Mouse (Mus musculus) limb, embryonic 14.5 days (tissue): ENCODE results near the gene Helz2. TPM values are rescaled to one million over a fixed set of nuclear protein-coding genes. Genes with fewer than 3 reads are reported as not detected.

Experiments used
- ATAC-seq: fragments of 200-750 bp; cut with Nextera tagmentation; 2 replicates; pipeline ENCODE4 v1.8.0; 2017; ENCODE audit warnings: low read depth, moderate number of reproducible peaks, moderate TSS enrichment; ENCODE audit not compliant: low FRiP score
- DNase-seq: peaks from one replicate; pipeline ENCODE4 v3.0.0-alpha.2; 2015; ENCODE audit warnings: low spot score
- H3K27ac ChIP-seq: fragments of 300-500 bp; sonication (generic); replicated peaks from 2 replicates; pipeline ENCODE4 v1.5.1; 2014; ENCODE audit warnings: low read depth, mild to moderate bottlenecking, low read length, moderate library complexity, mixed read lengths
- H3K27me3 ChIP-seq: fragments of 300-500 bp; sonication (generic); 2 replicates; pipeline ENCODE4 v1.6.1; 2014; ENCODE audit warnings: low read length, mixed read lengths; ENCODE audit not compliant: control insufficient read depth, insufficient read depth
- H3K36me3 ChIP-seq: fragments of 300-500 bp; sonication (generic); 2 replicates; pipeline ENCODE4 v1.6.1; 2014; ENCODE audit warnings: mild to moderate bottlenecking, low read length, moderate library complexity, mixed read lengths; ENCODE audit not compliant: control insufficient read depth, insufficient read depth
- H3K4me1 ChIP-seq: fragments of 300-500 bp; sonication (generic); 2 replicates; pipeline ENCODE4 v1.6.1; 2014; ENCODE audit warnings: antibody characterized with exemption, low read length, mixed read lengths; ENCODE audit not compliant: control insufficient read depth, insufficient read depth
- H3K4me2 ChIP-seq: fragments of 300-500 bp; sonication (generic); replicated peaks from 2 replicates; pipeline ENCODE4 v1.6.1; 2014; ENCODE audit warnings: low read depth, mild to moderate bottlenecking, low read length, moderate library complexity; ENCODE audit not compliant: severe bottlenecking
- H3K4me3 ChIP-seq: fragments of 300-500 bp; sonication (generic); replicated peaks from 2 replicates; pipeline ENCODE4 v1.5.1; 2014; ENCODE audit warnings: low read length
- H3K9ac ChIP-seq: fragments of 300-500 bp; sonication (generic); 2 replicates; pipeline ENCODE4 v1.6.1; 2014; ENCODE audit warnings: mild to moderate bottlenecking, low read depth, low read length, moderate library complexity; ENCODE audit not compliant: severe bottlenecking
- H3K9me3 ChIP-seq: fragments of 300-500 bp; sonication (generic); 2 replicates; pipeline ENCODE4 v1.6.1; 2016; ENCODE audit warnings: low read length; ENCODE audit not compliant: control insufficient read depth
- POLR2A ChIP-seq: fragments of 200-500 bp; IDR thresholded peaks from 2 replicates; pipeline ENCODE4 v1.8.0; 2012; ENCODE audit warnings: inconsistent platforms, mild to moderate bottlenecking, moderate library complexity, borderline replicate concordance; ENCODE audit not compliant: insufficient read depth, insufficient read length; ENCODE audit errors: extremely low read depth
- WGBS: fragments of 180-500 bp; shearing (Covaris S2); extraction: QIAGEN DNeasy Blood & Tissue Kit; methylation state at CpG from one replicate; pipeline ENCODE4 v1.1.7; 2014; 5-methylcytosine and 5-hydroxymethylcytosine counted together
- polyA plus RNA-seq, 2 experiments: library from polyadenylated mRNA; depleted of rRNA in 1 of 2; stranded (reverse) in 1 of 2; unstranded in 1 of 2; fragments of >200 nt; fragmentation: Nextera tagmentation in 1 of 2; extraction: Ambion mirVana in 1 of 2; gene quantifications; 2 replicates each; pipeline versions ENCODE4 v1.2.1 to v1.2.3; 2012 to 2014

Helz2 gene
- polyA plus RNA-seq, 2 experiments: 1.5 to 6.4 TPM

GRCm38 (mm10) chr2:181206118-181206517 lies 35.7 kb downstream of the Helz2 start:
- DNase-seq (no peak), ATAC-seq (no peak)
- H3K36me3 ChIP-seq: no peaks in the 10 kb centered on the region
- H3K9ac ChIP-seq: no peak overlapping the region
- peaks cover 2% of the 10 kb centered on the region; the same call in 1 of the 2 replicates for H3K27me3 ChIP-seq
- H3K27ac ChIP-seq: no peak overlapping the region
- no peak overlapping the region for H3K4me2 ChIP-seq
- H3K9me3 ChIP-seq: no peaks in the 10 kb centered on the region
- H3K4me3 ChIP-seq: no peak overlapping the region
- WGBS: 73% methylated on average over 9 of the region's 9 CpGs
- no peaks in the 10 kb centered on the region for H3K4me1 ChIP-seq
- TF ChIP-seq POLR2A: no peak

GRCm38 (mm10) chr2:181205678-181206077 lies 36.1 kb downstream of the Helz2 start:
- Histone ChIP-seq H3K4me1 (no peaks in the 10 kb centered on the region), H3K4me2 (no peak overlapping the region), H3K9me3 (no peaks in the 10 kb centered on the region), H3K4me3 (no peak overlapping the region), H3K27ac (no peak overlapping the region), H3K36me3 (no peaks in the 10 kb centered on the region), H3K9ac (no peak overlapping the region), H3K27me3 (no peaks in the 10 kb centered on the region)
- WGBS: 82% methylated on average over 5 of the region's 5 CpGs
- no peak for ATAC-seq
- TF ChIP-seq POLR2A: no peak
- no peak for DNase-seq

- H3K9me3 ChIP-seq: no peaks in the 10 kb centered on the region
- H3K27ac ChIP-seq: no peak overlapping the region
- no peak for TF ChIP-seq POLR2A
- H3K9ac ChIP-seq: no peak overlapping the region
- no peaks in the 10 kb centered on the region for H3K36me3 ChIP-seq
- 78% methylated on average over 6 of the region's 6 CpGs for WGBS
- DNase-seq (no peak), ATAC-seq (no peak)
- H3K4me3 ChIP-seq: no peak overlapping the region
- no peaks in the 10 kb centered on the region for H3K4me1 ChIP-seq
- H3K4me2 ChIP-seq: no peak overlapping the region
- no peaks in the 10 kb centered on the region for H3K27me3 ChIP-seq
Measured at GRCm38 (mm10) chr2:181202886-181203285, 38.9 kb downstream of the Helz2 start.

GRCm38 (mm10) chr2:181202422-181202821 lies 39.4 kb downstream of the Helz2 start, which contains the start of gene Ptk6:
TSS of gene Ptk6 (minus strand) at chr2:181202789.
- no peak for DNase-seq
- WGBS: 85% methylated on average over 3 of the region's 3 CpGs
- no peak within 1 kb of the TSS for H3K27ac ChIP-seq
- H3K9ac ChIP-seq: no peak within 1 kb of the TSS
- no peak for ATAC-seq
- H3K4me1 ChIP-seq: no peaks in the 10 kb centered on the region
- H3K9me3 ChIP-seq: no peaks in the 10 kb centered on the region
- no peak within 1 kb of the TSS for H3K4me3 ChIP-seq
- no peak within 1 kb of the TSS for H3K4me2 ChIP-seq
- no peaks in the 10 kb centered on the region for H3K27me3 ChIP-seq
- no peak for TF ChIP-seq POLR2A
- H3K36me3 ChIP-seq: no peaks in the 10 kb centered on the region

GRCm38 (mm10) chr2:181201606-181202005 lies 40.2 kb downstream of the Helz2 start:
- Histone ChIP-seq H3K9ac (no peak overlapping the region), H3K9me3 (no peaks in the 10 kb centered on the region), H3K36me3 (no peaks in the 10 kb centered on the region), H3K27me3 (no peaks in the 10 kb centered on the region), H3K27ac (no peak overlapping the region), H3K4me2 (no peak overlapping the region), H3K4me3 (no peak overlapping the region), H3K4me1 (no peaks in the 10 kb centered on the region)
- DNase-seq (no peak), ATAC-seq (no peak)
- 62% methylated on average over 3 of the region's 3 CpGs for WGBS
- no peak for TF ChIP-seq POLR2A
